Mouse (Mus musculus) brain, embryonic 14.5 days (tissue): ENCODE results near the gene Evc2. TPM values are rescaled to one million over a fixed set of nuclear protein-coding genes. Genes with fewer than 3 reads are reported as not detected.

Source experiments
- DNase-seq: peaks from one replicate; pipeline ENCODE4 v3.0.0-alpha.2; 2011; ENCODE audit warnings: low read depth
- CTCF ChIP-seq: fragments of 200-500 bp; IDR thresholded peaks from 2 replicates; pipeline ENCODE4 v1.5.1; 2012; ENCODE audit warnings: inconsistent platforms, mild to moderate bottlenecking, moderate library complexity, borderline replicate concordance; ENCODE audit not compliant: insufficient read depth, insufficient read length; ENCODE audit errors: extremely low read depth
- POLR2A ChIP-seq: fragments of 200-500 bp; IDR thresholded peaks from 2 replicates; pipeline ENCODE4 v1.6.1; 2012; ENCODE audit warnings: mild to moderate bottlenecking, inconsistent platforms, borderline replicate concordance; ENCODE audit not compliant: poor library complexity, insufficient read depth, insufficient read length, severe bottlenecking; ENCODE audit errors: extremely low read depth
- polyA plus RNA-seq: library from polyadenylated mRNA; depleted of rRNA; stranded (reverse); fragments of >200 nt; gene quantifications from 2 replicates; pipeline ENCODE4 v1.2.3, GENCODE M21; 2012

The Evc2 gene
- polyA plus RNA-seq, 1 experiment: 8.8 TPM

- peak; percentile 68 for DNase-seq
- TF ChIP-seq POLR2A: no peak
- peak; percentile 17; the same call in 1 of the 2 replicates for TF ChIP-seq CTCF
These were observed 27.5 kb downstream of the Evc2 start for GRCm38 (mm10) chr5:37365751-37366150.

GRCm38 (mm10) chr5:37368796-37369195 lies 30.5 kb downstream of the Evc2 start:
- DNase-seq: peak; percentile 57
- TF ChIP-seq CTCF: no peak
- no peak for TF ChIP-seq POLR2A

- TF ChIP-seq CTCF (no peak), POLR2A (no peak)
- DNase-seq: peak; percentile 72
These were observed 39.1 kb downstream of the Evc2 start for GRCm38 (mm10) chr5:37377376-37377775.

GRCm38 (mm10) chr5:37380641-37381040 lies 42.3 kb downstream of the Evc2 start:
- DNase-seq: no peak
- TF ChIP-seq CTCF: no peak
- TF ChIP-seq POLR2A: no peak

- TF ChIP-seq CTCF (0 out of 2 replicates have a peak, but pooled peaks have one; percentile 17), POLR2A (no peak)
- DNase-seq: no peak
These were observed 45.3 kb downstream of the Evc2 start for GRCm38 (mm10) chr5:37383570-37383969.

- no peak for DNase-seq
- TF ChIP-seq CTCF (no peak), POLR2A (no peak)
These were observed 50.3 kb downstream of the Evc2 start for GRCm38 (mm10) chr5:37388646-37389045.

GRCm38 (mm10) chr5:37389808-37390495 lies 51.7 kb downstream of the Evc2 start:
- TF ChIP-seq CTCF (no peak), POLR2A (no peak)
- no peak for DNase-seq

GRCm38 (mm10) chr5:37390923-37391322 lies 52.6 kb downstream of the Evc2 start:
- no peak for DNase-seq
- no peak for TF ChIP-seq POLR2A
- no peak for TF ChIP-seq CTCF

GRCm38 (mm10) chr5:37391901-37392300 lies 53.6 kb downstream of the Evc2 start:
- TF ChIP-seq CTCF: no peak
- TF ChIP-seq POLR2A: no peak
- no peak for DNase-seq

GRCm38 (mm10) chr5:37395172-37396030 lies 57.1 kb downstream of the Evc2 start:
- no peak for TF ChIP-seq CTCF
- TF ChIP-seq POLR2A: no peak
- peak; percentile 80 for DNase-seq

- DNase-seq: no peak
- TF ChIP-seq POLR2A: no peak
- no peak for TF ChIP-seq CTCF
These were observed 80.7 kb downstream of the Evc2 start for GRCm38 (mm10) chr5:37419028-37419427.
